Mouse (Mus musculus): ENCODE results near the gene Dffa.

Gene Dffa

DNA sequence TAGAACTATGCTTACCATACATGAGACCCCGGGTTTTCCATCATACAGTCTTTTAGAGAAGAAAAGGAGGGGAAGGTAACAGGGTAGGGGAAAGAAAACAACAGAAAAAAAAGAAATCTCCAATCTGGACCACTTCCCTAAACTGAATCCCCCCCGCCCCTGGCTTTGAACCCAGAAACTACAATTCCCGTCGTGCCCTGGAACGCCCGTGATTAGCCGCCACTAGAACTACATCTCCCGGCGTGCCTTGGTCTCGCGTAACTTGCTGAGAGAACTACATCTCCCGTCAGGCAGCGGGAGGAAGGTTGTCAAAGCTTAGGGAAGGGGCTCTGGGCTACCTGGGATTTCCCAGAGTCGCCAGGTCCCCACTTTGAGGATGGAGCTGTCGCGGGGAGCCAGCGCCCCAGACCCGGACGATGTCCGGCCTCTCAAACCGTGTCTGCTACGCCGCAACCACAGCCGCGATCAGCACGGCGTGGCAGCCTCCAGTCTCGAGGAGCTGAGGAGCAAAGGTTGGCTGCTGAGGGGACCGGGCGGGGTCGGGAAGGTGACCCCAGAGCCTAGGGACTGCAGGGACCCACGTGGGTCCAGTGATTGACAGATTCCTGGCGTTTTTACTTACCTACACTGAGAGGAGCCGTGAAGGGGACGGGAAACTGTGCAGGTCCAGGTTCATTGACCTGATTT is at the start of gene Dffa:
TSS of gene Dffa (plus strand) at position 272 of the 687 bp plus-strand sequence.
- DNase-seq, result peak; percentile 91

GRCm38 (mm10) chr4:149055847-149056246 is 48.1 kb upstream of the Dffa start:
- no peak for DNase-seq

- no peak for DNase-seq
Observed at GRCm38 (mm10) chr4:149056957-149057356, 47.0 kb upstream of the Dffa start.

DNA sequence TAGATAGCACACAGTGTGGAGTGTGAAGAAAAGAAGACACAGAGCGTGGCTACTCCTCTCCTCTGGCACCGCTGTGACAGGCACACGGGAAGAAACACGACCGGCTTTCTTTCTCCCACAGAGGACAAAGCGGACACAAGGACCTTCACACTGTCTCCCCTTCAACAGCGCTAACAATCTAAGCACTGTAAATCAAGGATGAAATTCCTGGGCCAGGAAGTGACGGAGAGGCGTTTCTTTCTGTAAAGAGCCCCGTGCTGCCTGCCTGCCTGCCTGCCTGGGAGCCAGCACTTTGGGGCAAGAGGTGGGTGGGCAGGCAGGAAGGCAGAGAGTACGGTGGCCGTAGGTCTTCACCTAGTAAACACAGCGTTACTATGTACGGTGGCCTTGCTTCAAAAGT is 46.5 kb upstream of the Dffa start:
- no peak for DNase-seq

- no peak for DNase-seq
Observed at GRCm38 (mm10) chr4:149058298-149058697, 45.6 kb upstream of the Dffa start.

DNA sequence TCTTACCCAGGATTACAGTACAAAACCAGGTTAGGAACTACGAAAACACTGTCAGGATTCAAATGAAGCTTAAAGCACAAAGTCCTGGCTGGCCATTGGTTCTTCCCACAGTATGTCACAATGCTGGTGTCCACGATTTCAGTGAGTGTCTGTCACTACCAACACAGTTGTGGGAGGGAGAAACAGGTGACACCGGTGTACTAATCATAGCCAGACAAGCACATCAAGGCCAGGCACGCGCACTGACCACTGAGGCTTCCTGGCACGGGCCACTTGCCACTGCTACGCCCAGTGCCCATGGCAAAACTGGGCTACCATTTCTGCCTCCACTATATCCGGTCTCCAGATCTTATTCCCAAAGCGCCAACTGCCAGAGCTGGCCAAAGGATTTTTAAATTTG is 44.2 kb upstream of the Dffa start:
- DNase-seq, result no peak

GRCm38 (mm10) chr4:149060621-149061431 is 43.1 kb upstream of the Dffa start:
- DNase-seq, result no peak

- no peak for DNase-seq
Observed at GRCm38 (mm10) chr4:149061432-149061718, 42.6 kb upstream of the Dffa start.

- no peak for DNase-seq
Observed at GRCm38 (mm10) chr4:149062406-149063318, 41.3 kb upstream of the Dffa start.

GRCm38 (mm10) chr4:149064061-149064854 is 39.7 kb upstream of the Dffa start:
- DNase-seq, result no peak

DNA sequence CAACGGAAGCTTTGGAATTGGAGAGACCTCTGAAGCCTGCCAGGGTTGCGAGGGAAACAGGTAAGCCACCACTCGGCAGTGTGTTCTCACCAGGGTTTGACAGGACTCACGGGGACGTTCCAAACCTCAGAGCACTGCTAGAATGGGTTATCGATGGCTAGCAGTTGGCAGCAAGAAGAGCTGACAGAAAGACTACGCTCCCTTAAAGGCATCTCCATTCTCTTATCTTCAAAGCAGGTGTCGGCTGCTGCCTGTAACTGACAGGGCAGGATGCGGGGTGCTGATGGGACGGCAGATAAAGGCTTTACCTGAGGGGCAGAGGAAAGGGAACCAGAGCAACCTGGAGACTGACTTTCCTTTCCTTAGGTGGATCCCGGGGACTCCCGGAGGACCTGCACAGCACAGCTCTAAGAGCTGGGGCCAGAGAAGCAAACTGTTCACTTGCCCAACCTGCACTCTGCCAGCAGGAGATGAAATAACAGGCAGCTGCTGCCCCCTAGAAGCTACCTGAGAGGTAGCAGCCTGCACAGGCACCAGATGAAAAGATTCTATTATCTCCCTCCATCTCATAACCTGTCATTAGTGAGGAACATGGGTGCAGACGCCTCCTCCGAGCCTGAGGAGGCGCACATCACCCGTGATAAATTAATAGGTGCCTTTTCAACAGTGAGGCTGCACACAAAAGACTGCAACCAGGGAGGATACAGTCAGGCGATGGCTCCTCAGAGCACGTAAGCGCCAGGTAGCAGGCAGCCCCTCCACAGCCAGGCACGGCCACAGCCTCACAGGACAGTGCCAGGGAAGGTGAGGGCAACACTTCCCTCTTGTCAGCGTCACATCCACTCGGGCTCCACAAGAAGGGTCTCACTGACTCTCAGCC is 37.0 kb upstream of the Dffa start:
- DNase-seq, result no peak

- no peak for DNase-seq
Observed at GRCm38 (mm10) chr4:149075073-149075472, 28.9 kb upstream of the Dffa start.

GRCm38 (mm10) chr4:149075871-149076575 is 27.9 kb upstream of the Dffa start:
- peak; percentile 62 for DNase-seq

GRCm38 (mm10) chr4:149078261-149078660 is 25.7 kb upstream of the Dffa start:
- no peak for DNase-seq

DNA sequence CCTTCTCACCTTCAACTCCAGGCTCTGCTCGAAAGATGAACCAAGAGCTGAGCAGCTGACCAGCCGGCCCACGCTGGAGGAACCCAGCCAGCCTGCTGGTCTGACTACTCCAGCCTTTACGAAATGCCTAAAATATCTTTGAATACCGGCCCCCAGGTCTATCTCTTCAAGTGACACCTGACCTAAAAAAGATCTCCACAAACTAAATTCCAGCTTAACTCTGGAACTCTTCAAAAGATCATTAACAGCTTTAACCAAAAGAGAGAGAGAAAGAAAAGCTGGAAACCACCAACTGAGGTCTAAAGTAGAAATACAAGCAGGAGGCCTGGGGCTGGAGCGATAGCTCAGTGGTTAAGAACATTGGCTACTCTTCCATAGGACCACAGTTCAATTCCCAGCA is 24.3 kb upstream of the Dffa start:
- no peak for DNase-seq

DNA sequence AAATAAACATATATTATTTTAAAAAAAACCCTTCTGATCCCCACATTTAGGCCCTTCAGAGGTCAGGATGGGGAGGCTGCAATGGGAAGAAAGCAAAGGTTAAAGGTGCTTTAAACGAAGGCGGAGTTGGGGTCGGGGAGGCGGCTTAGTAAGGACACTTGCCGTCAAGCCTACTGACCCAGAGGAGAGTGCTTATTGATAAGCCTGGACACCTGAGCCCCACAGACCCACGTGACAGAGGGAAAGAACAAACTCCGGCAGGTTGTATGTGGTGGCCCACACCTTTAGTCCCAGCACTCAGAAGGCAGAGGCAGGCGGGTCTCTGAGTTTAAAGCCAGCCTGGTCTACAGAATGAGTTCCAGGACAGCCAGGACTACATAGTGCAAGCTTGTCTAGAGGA is 23.8 kb upstream of the Dffa start:
- no peak for DNase-seq

GRCm38 (mm10) chr4:149081528-149081927 is 22.4 kb upstream of the Dffa start:
- no peak for DNase-seq

GRCm38 (mm10) chr4:149085381-149085780 is 18.6 kb upstream of the Dffa start:
- no peak for DNase-seq

DNA sequence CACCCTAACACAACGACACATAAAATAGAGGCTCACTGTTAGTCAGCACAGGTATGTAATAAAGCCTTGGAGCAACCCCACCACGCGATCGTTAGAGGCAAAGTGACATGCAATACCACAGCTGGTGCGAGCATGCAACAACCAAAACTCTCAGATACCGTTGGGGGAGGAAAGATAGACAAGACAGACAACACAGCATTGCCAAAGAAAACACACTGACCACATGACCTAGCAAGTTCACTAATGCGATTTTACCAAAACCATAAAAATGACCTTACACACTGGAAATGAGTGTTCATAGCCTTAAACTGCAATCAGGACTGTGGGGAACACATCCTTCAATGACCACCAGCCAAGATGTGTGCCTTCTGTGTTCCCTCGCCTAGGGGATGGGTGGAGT is 12.6 kb upstream of the Dffa start:
- no peak for DNase-seq

DNA sequence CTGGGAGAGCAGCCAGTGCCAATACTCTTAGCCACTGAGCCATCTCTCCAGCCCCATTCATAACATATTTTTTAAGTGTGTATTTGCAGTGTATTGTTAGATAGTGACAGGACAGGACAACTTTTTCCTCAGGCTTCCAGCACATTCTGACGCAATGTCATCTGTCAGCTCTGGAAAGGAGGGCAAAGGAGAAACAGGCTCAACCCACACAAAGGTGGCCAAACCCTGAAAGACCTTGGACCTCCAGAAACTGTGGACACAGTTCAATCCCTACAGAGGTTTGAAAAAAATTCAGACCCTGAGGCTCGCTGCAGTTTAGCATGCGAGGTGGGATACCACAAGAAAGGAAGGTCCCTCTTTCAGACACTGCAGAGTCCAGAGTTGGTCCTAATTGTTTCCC is 6.0 kb upstream of the Dffa start:
- no peak for DNase-seq

DNA sequence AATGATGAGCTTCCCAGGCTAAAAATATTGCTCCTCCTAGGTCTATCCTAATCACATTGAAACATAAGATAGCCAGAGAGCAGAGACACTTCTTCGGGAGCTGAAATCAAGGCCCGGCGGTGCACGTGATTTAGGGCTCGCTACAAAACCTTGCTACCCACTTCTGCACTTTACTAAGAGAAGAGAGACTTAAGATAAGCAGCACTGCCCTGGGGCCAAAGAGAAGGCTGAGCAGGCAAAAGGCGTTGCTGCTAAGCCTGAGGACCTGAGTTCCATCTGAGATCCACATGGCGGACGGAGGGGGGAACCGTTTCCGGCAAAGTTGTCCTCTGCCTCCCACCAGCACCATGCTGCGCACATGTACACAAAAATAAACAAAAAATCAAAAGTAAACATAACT is 5.4 kb upstream of the Dffa start:
- no peak for DNase-seq

Measured in right cerebral cortex, postnatal 25 days (tissue).